Mouse (Mus musculus): ENCODE results near the gene Pnpla6.
"Not testable (repeated sequence)": the region's sequence is repeated elsewhere in the genome, so short reads cannot be mapped to it uniquely, and the experiment has no call there.

Pnpla6 gene

GRCm38 (mm10) chr8:3576211-3576960 is 61.2 kb downstream of the Pnpla6 start:
- DNase-seq (ENCODE audit: low spot score), result no peak

DNA sequence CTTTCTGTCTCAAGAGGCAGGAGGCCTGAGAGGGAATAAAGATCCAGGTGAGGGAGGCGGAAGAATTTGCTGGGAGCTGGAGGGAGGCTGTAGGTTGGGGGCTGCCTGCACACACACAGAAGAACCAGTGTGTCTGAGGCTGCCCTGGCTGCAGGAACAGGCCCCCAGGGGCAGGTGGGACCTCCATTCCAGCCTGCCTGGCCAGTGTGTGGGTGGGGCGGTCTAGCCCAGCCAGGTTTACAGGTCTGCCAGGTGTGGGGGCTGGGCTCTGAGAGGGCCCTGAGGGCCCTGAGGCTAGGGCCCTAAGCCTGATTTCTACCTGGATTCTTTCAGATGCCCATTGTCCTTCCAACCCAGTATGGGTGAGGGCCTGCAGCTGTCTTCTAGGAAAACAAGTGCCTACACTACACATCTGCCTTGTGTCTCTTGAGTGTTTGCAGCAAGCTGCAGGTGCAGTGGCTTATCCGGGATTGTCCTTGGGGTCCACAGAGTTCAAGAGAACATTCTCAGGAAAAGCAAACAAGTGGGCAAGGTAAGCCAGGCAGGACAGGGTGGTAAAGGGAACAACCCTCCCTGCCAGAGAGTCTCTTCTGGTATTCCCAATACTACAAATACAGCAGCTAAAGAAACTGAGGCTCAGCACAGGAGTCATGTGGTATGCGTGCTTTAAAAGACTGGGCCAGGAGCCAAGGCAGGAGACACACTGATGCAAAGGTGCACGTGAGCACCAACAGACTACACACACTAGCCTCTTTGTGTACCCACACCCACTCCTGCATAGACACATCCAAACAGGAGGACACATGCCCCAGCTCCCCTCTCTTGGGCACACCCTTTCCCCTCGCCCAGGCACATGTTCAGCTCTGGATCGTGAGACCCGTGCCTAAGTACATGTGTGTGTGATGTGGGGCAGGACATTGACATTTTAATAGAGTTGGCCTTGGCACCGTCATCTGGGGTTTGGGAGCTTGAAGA is 64.5 kb downstream of the Pnpla6 start:
- DNase-seq (ENCODE audit: low spot score), result no peak

GRCm38 (mm10) chr8:3581961-3582360 is 66.8 kb downstream of the Pnpla6 start:
- not testable (repeated sequence) for DNase-seq (ENCODE audit: low spot score)

DNA sequence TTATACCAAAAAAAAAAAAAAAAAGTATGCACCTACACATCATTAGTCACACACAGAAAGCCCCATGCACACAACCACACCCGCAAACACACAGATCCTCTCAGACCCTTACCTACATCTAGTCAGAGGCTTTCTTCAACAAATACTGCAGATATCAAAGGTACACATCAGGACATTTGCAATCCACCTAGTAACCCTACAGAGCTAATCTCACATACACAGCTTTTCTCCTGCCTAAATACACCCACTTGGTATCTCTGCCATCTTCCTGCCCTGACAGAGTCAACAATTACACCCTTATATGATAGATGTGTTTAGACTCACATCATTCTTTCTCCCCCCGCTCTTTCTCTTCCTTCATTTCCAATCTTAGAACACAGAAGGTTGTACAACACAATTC is 71.3 kb downstream of the Pnpla6 start:
- no peak for DNase-seq (ENCODE audit: low spot score)

- DNase-seq (ENCODE audit: low spot score), result no peak
Measured at GRCm38 (mm10) chr8:3586993-3587390, 71.8 kb downstream of the Pnpla6 start, which contains the start of gene Camsap3. TSS of gene Camsap3 (plus strand) at chr8:3587293.

DNA sequence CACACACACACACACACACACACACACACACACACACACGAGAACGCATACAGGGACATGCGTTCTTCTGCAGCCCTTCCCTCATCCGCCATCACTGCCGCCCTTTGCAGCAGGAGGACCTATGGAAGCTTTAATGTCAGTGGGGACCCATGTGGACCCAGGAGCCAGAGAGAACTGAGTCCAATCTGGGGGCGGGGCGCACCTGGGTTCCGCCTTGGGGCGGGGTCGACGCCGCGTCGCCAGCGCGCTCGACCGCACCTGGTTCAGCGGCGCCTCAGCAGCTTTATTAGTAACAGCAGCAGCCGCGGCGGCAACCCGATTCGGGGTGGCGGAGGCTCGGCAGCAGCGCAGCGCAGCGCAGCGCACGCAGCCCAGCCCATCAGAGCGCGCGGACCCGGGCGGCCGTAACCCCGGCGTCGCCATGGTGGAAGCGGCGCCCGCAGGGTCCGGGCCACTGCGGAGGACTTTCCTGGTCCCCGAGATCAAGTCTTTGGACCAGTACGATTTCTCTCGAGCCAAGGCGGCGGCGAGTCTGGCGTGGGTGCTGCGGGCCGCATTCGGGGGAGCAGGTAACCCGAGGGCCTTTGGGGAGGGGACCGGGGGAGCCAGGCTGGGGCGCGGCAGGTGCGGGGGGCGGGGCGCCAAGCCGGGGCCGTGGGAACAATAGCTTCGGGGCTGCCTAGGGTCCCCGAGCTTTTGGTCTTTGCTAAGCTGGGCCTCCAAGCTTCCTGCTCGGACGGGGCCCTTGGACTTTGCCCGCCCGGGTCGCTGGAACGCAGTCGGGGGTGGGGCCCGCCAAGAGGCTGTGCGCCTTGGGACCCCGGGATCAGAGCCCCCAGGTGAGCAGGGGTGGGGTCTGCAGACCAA is 72.4 kb downstream of the Pnpla6 start:
- DNase-seq (ENCODE audit: low spot score), result peak; percentile 54

DNA sequence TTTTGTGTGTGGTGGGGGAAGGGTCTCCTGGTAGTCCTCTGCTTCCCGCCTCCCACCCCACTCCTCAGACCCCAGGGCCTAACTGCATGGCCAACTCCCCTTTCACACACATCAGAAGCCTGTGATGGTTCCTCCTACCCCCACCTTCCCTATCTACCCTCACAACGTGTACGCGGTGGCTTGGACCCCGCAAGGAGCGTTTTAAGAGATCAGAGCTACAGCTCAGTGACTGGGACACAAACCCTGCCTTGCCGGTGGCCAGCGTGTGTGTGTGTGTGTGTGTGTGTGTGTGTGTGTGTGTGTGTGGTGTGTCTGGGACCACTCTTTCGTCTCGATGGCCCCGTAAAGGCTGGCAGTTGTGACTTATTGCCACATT is 73.1 kb downstream of the Pnpla6 start:
- no peak for DNase-seq (ENCODE audit: low spot score)

DNA sequence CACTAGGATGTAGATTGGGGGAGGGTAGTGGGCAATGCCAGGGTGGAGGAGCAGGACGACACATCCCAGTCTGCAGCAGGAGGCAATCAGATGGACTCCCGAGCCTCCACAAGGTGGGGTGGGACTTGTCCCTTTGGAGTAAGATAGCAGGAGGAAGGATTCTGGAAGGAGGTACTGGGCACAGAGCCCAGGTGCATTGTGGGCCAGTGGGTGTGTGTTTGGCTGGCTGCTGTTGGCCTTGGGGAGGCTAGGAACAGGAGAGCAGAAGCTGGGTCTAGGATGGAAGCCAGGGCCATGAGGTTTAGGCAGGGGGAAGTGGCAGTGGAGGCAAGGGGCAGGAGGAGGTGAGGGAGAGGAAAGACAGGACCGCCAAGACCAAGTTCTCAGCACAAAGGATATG is 78.3 kb downstream of the Pnpla6 start:
- no peak for DNase-seq (ENCODE audit: low spot score)
